Mouse (Mus musculus): ENCODE data around the gene Pik3cd.

The Pik3cd gene

GRCm38 (mm10) chr4:149604518-149604917, 97.9 kb downstream of the Pik3cd start:
- no peak for DNase-seq

GRCm38 (mm10) chr4:149603860-149604259, 98.5 kb downstream of the Pik3cd start:
- DNase-seq = no peak

GRCm38 (mm10) chr4:149602236-149602635, 100.1 kb downstream of the Pik3cd start:
- DNase-seq = no peak

- no peak for DNase-seq
Observed at GRCm38 (mm10) chr4:149601484-149601883, 100.9 kb downstream of the Pik3cd start.

GRCm38 (mm10) chr4:149600130-149600529, 102.2 kb downstream of the Pik3cd start:
- DNase-seq = no peak

- DNase-seq = no peak
Observed at GRCm38 (mm10) chr4:149599549-149599948, 102.8 kb downstream of the Pik3cd start.

Measured in right cerebral cortex, postnatal 25 days (tissue).